Mouse (Mus musculus): Measurements from ENCODE around the gene Tbc1d19.

The Tbc1d19 gene

DNA sequence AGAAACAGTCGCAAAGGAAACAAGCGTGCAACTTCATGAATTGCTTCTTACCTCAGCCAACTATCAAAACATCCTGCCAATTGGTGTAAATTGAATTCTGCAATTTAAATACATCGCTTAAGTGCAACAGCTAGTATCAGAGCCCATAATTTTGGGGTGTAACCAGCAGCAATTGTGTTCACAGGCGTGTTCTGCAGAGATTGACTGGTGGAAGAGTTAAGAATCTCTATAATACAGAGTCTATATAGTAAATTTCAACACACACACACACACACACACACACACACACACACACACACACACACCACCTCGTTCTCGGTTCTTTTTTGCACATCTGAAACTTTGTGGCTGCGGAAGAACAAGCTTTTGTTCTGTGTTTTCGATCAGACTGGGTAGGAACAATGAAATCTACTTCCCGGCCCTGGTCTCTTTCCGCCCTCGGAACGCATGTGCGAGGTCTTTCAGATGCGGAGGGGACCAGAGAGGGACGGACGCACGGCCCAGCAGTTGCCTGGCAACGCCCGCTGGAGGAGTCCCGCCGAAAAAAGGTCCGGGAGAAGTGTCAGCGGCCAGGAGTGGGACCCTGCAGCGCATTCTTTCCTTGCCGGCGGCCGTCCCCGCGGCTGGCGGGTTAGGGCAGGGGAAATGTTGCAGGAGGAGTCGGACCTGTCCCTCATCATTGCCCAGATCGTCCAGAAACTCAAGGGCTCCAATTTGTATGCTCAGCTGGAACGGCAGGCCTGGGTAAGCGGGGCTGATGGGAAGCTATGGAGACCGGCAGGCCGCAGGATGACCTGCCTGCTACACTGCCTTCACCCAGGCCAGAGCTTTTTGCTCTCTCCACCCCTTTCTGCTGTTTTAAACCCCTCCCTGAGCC is at the start of gene Tbc1d19:
TSS of gene Tbc1d19 (plus strand) at position 492 of the 877 bp plus-strand sequence.
- peak; percentile 77 for DNase-seq (ENCODE audit: low spot score)

DNA sequence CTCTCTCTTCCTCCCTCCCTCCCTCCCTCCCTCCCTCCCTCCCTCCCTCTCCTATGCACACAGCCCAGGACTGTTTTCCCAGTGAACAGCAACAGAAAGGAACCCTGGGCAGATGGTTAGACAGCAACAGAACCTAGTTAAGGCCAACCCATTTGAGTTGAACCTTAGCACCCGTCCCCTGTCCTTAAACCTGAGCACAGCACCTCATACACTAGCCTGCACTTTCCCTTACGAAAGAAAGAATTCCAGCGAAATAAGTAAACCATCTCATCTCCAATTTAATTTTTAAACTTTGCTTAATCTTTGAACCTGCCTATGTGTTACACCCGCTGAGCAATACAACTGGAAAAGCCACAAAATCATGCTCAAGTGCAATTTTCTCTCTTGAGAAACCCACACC is 49.5 kb upstream of the Tbc1d19 start:
- no peak for DNase-seq (ENCODE audit: low spot score)

DNA sequence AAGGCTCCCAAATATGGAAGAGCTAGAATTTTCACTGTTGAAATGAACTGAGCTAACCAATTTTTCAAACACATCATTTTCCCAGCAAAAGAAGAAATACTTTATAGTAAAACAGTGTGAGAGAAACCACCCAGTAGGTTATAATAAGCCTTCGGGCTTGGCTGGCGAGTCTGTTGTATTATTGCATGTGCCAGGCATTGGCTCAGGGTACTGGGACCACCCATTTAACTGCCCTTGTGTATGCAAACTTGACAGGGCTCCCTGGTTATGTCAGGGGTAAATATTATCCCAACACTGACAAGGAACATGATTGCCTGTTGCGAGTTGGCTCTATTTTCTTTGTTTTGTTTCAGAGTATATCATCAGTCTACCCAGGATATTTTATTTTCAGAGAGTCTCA is 48.5 kb upstream of the Tbc1d19 start:
- DNase-seq (ENCODE audit: low spot score): no peak

DNA sequence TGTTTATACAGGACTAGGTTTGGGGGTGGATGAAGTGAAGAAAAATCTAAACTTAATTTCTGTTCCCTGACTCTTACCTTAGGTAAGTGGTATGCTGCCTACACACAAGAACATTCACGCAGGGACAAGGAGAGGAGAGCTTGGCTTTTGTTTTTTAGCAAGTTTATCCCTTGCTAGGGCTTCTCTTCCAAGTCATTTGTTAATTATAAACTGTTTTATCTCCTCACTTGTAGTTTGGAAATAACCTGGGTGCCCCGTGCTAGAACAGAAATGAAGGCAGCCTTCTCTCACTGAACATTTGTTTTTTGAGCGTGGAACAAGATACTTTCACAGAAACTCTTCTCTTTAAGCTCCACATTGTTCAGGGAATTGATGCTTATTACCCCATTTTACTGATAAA is 48.1 kb upstream of the Tbc1d19 start:
- no peak for DNase-seq (ENCODE audit: low spot score)

DNA sequence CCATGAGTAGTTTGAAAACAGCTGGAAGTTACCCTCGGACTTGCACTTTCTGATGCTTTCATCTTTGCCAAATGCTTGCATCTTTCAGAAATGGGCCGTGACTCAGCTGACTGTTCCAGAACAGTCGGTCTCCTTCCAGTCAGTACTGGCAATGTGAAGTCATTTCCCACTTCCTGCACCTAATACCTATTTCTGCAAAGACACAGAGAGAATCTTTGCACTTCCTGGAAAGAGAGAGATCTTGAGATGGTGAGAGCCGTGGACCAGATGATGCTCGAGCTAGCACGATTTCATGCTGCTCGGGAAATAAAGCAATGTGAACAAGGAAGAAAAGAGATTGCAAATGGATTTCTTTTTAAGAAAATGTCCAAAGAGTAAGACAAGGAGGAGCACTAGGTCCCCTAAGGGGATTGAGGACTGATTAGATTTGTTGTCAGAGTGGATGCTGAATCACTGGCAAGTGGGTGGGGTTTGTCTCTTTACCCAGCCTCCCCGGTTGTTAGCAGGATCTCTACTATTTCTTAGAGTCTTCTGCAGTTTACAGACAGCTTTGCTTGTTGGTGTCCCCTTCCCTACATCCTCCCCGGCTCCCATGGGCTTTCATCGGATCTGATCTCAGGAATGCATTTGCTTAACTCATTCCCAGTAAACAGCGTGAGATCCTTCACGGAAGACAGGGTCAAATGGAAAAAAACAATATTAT is 24.4 kb upstream of the Tbc1d19 start:
- no peak for DNase-seq (ENCODE audit: low spot score)

DNA sequence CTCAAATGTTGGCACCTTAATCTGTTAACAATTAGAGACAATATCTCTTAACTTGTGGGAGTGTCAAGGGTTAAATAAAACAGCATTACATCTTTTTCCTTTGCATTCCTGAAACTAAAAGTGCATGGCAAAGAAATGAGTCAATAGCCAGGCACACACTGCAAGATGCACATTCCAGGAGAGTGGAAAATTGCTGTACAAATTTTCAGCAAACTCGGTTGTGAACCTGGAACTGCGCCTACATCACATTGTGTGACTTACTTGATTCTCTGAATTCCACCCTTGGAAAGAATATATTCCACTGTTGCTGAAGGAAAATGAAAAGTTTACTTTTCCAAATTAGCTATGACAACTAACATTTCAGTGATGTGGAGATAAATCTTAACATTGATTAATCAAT is 8.0 kb upstream of the Tbc1d19 start:
- DNase-seq (ENCODE audit: low spot score): no peak

DNA sequence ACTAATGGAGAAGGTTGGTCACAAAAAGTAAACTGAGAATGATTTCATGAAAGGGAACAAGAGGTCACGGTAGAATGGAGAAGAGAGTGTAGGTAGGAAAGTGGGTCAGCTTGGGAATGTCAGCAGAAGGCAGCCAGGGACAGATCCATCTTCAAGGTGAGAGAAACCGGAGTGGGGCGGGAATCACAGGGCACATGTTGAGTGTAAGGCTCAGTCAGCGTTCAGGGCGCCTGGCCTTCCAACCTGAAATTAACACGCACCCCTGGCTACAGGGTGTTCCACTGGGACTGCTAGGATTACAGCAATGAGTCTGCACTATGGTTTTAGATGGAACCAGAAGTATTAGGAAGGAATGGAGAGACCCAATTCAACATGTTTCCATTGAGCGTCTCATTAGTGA is 10.3 kb downstream of the Tbc1d19 start:
- DNase-seq (ENCODE audit: low spot score): no peak

DNA sequence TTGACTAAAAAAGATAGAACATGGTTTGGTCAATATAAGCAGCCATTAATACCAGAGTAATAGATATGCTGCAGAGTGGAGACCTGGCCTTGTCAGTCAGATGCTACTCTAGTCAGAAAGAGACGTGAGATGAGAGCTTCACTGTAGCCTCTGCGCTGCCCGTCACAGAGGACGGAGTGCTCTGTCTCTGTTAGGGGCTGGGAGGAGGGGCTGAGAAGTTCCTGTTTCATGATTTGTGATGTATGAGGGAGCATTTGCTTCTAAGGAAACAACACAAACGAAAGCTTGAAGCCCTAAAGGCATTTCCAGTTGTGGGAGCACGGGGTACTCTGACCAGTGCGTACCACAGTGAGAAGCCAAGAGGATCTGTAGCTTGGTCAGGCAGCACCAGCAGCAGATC is 16.5 kb downstream of the Tbc1d19 start:
- DNase-seq (ENCODE audit: low spot score): no peak

DNA sequence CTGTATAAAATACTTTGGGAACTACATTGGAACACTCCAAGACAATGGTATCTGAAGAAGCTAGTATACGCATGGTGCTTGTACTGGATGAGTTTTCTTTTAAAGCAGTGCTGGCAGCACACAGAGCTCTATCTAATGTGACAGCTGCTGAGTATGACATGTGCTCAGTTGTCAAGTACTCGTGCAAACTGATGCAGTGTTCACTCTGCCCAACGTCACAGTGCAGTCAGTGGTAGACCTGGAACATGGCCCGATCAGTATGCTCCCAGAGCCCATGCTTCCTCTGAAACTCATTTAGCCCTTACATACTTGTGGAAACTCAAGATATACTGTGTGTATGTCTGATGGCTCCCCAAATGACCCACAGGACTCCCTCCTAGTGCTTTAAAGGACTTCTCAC is 25.1 kb downstream of the Tbc1d19 start:
- DNase-seq (ENCODE audit: low spot score): no peak

DNA sequence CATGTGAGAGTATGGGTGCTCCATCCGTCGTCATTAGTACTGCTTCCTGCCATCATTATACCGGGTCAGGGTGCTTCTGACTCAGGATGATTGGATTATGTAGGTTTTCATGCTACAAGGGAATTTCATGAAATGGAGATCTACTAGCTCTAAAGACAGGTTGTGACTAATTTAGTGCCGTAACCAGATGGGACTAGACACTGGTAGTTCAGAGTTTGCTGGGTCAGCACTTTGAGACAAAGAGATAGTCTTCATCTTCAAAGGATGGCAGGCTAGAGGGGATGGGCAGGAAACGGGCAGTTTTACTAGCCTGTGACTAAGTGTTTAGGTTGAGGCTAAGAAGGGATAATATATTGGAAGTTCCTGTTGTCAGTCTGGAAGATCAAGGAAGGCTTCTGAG is 31.9 kb downstream of the Tbc1d19 start:
- DNase-seq (ENCODE audit: low spot score): no peak

DNA sequence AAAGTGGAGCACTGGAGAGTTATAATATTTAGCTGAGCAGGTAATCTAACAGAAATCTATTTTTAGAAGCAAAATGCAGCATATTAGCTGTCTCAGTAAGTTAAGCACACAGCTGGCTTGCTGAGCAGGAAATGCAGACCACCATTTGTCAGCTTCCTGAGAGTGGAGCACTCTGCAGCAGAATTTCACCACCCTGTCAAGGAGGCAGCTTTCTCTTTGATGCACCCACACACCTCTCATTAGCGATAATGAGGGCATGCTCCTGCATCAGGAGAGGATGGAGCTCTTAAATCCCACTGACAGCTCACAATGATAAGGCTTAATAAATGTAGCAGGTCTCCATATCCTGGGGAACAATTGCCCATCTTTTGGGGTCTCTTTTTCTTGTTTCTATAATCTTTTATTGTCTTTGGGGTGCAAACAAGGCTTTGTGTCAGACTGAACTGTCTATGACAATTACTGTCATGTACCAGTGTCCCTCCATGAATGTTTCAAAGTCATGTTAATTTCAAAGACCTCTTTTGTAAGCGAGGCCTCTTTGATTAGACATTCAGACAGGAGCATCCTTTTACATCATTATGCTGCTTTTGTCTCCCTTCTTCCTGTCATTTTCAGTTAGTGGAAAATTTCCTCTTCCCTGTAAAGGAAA is 39.0 kb downstream of the Tbc1d19 start:
- no peak for DNase-seq (ENCODE audit: low spot score)

DNA sequence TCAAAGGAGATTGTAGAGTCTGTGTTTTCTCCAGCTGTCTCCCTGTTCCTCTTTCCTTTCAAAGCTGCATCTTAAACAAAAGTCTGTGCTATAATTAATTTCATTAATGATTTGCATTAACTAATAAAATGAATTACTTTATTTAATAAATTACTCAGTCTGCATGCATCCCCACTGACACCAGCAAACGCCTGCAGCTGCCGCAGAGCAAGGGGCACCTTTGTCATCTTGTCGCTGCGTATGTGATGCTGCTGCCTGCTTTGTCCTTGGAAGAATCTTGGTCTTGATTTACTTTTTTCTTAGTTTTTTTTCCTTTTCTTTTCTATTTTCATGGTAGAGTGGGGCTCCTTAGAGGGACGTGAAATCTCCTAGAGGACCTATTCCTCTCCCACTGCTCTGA is 43.2 kb downstream of the Tbc1d19 start:
- no peak for DNase-seq (ENCODE audit: low spot score)

DNA sequence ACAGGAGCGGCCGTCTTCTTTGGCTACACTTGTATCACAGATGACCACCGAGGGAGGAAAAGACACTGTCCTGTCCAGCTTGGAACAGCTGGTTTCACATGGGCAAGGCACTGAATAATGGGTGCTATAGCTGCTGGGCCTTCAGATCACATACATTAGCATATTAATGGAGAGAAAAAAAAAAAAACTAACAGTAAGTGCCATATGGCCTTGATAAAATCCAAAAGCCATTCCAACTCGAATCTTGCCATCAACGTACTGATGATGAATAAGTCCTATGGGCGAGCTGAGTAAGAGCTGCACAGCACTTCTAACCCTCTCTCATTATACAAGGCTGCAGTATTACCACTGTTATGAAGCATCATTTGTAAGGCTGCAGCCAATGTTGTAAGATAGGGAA is 45.2 kb downstream of the Tbc1d19 start:
- DNase-seq (ENCODE audit: low spot score): no peak

DNA sequence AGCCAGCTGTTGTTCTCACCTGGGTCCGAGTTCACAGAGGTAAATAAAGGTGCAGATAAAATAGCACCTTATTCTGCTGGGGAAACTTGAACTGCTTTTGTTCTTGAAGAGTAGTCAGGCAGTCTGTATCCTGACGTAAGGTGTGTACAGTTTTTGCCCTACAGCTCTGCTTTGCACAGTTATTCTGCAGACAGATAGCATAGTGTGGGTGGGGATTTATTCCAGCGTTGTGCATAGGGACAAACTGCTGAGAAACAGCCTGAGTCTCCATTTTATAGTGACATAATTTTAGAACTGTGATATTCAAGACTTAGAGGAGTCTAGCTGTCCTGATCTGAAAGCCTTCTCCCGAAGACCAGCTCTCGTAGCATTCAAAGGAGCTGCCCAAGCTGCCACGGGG is 46.6 kb downstream of the Tbc1d19 start:
- no peak for DNase-seq (ENCODE audit: low spot score)

DNA sequence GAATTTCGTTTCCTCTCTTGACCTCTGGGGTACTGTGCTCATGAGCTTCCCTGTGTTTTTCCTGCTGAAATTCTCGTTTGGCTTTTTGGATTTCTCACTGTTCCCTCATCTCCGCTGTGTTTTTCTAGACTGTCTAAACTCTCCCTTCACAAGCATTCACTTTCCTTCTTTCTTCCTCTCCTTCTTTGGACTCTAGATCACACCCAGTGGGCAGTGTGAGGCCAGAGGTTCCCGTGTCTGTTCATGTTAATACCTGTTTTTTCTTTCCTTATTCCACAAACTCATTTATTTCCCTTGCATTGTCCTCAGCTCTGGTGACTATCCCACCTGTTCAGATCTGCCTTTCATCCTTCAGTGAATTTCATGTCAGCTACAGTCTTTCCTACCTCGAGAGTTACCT is 55.7 kb downstream of the Tbc1d19 start:
- no peak for DNase-seq (ENCODE audit: low spot score)

DNA sequence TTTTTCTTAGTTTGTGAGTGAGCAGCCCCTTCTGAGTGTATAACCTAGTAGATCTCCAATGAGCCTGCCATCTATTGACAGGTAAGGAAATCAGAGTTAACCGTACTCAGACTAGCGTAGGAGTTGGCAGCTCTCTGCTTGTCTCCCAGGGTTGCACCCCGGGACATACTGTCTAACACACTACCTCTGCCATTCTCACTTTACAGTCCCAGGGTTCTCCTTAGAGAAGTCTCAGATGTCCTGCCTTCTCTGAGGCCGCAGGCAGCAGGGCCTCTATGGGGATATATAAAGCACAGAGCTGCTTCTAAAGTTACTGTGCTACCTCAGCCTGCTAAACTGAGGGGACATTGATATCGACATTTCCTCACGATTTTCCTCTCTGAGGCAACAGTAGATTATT is 56.6 kb downstream of the Tbc1d19 start:
- no peak for DNase-seq (ENCODE audit: low spot score)

DNA sequence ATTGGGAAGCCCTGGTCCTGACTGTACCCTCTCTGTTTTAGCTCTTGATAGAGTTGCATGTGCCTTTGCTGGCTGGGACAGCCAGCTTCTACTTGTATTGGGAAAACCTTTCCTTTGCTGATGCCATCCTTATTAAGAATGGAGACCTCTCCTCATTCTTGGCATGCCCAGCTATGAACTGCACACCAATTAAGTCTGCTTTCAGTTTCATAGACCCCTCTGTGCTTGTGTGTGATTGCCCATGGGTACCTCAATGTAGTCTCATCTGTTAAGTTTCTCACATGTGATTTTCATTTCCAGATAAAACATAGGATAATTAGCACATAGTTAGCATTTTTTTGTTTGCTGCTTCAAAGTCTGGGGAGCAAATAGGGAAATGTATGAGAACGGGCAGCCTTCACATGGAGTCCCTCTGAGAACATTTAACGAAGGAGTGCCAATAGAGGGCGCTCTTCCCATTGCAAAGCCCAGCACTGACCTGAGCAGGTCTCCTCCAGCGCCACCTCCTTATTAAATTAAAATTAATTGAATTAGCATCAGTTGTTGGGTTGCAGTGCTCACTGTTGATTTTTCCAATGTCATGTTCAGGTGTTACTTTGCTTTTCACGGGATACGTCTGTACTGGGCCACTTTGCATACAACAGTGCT is 62.4 kb downstream of the Tbc1d19 start:
- DNase-seq (ENCODE audit: low spot score): peak; percentile 12

DNA sequence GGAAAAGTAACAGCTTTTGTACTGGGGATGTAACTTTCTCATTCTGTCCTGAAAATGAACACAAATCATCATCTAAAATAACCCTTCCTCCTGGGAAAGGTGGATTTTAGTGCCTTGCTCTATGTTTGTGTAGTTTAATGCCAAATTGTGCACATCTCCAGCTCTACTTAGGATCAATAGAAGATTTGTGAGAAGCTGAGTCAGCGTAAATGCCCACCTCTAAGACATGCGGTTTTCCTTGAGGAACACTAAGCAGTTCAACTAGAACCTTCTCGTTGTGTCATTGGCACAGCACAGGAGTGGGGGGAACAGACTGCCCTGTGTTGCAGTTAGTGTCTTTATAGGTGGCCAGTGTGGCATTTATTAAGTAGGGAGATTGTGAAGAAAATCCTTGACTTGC is 65.6 kb downstream of the Tbc1d19 start:
- DNase-seq (ENCODE audit: low spot score): no peak

DNA sequence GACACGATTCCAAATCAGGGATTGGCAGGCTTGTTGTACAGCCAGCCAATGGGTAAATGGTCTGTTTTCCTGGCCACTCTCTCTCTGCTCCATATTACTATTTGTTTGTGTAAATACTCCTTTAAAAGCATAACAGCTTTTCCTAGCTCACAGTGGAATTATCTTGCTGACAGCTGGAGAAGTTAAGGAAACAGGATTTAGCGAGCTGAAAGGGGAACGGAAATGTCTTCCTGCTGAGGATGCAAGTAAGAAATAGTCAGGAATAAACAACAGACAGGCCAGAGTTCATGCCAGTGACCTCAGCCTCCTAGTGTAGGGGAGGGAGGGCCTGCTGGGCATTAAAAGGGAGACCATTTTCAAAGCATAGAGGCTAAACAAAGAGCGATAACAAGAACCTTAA is 71.3 kb downstream of the Tbc1d19 start:
- DNase-seq (ENCODE audit: low spot score): no peak

DNA sequence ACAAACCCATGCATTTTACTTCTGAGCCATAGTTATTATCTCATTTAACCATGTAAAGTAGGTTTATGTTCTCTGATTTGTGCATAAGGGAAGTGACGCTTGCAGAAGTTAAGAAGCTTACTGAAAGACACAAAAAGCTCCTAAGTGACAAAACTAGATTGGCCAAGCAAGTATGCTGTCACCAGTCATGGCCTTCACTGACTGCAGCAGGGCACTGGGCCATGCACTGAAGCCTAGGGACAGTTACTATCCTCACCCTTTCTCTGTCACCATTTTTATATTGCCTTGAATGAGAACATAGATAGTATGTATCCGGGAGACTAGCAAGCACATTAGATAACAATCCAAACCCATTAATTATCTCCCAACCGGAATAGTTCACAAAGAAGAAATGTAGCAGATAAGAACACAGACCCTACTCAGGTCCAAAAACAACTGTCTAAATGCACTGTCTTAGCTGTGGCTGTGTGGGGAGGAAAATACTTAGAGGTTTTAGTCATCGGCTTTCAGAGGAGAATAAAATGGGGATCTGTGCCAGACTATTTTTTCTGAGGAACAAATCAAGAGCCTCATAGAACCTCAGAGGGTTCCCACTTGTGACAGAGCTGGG is 72.1 kb downstream of the Tbc1d19 start:
- no peak for DNase-seq (ENCODE audit: low spot score)

DNA sequence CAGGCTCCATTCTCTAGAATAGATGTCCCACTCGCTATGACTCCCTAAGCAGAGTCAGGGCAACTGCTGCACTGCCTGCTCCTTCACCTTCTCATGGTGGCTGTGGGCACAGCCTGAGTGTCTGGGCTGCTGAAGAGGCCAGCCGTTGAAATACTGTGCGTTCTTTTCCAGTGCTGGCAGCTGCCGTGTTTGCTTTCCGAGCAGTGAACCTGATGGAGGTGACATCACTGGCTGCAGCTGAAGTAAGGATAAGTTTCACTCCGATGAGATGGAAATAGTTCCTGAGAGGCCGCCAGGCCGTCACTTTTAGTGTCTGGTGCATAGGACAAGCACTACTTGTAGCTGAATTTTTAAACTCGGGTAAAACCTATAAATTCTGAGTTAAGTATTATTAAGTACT is 92.0 kb downstream of the Tbc1d19 start:
- DNase-seq (ENCODE audit: low spot score): no peak

DNA sequence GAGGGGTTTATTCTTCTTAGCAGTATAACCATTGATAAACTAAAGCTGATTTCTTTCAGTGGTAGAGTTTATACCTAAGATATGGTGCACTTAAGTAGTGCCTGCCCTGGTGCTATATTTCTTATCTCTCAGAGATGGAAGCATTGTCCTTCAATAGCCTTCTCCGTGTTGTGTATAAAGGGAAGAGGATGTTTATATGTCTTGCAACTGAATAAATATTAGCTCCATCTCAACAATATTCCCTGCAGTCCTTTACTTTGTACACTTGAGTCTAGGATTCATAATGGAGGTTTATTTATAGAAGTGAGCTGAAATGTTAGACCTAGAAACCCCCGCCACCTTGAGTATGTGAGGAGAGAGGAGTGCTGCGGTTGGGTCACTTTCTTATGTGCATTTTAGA is 93.4 kb downstream of the Tbc1d19 start:
- DNase-seq (ENCODE audit: low spot score): no peak
